13 mouse cellular contexts compared by ENCODE assay signal in genomic region chr6:55579105-55579504, GRCm38 (mm10).
A peak's percentile ranks its signal among the peaks of the same experiment; 100 is the strongest.
DNase-seq lines count a peak whose midpoint lies in the region; ATAC-seq lines count a peak whose summit lies in the region.
"Had no signal": no experiment of that assay in that cellular context is flagged by ENCODE, and none has a peak within 500 bp of the region (broad histone marks: within the 10 kb centered on the region; RNA-seq: fewer than 3 reads in every experiment).

No protein-coding gene starts in this region.

- peak overlapping the region; percentile 44 for H3K4me2 ChIP-seq in forebrain, embryonic 13.5 days
- peak overlapping the region; percentile 7; the same call in 1 of the 2 replicates for H3K4me2 ChIP-seq in midbrain, embryonic 15.5 days
- no peak overlapping the region for H3K4me2 ChIP-seq in liver, embryonic 11.5 days
- no peak overlapping the region for H3K4me2 ChIP-seq in heart, embryonic 11.5 days
- H3K4me2 ChIP-seq: heart, embryonic 15.5 days had no signal

- peak overlapping the region; percentile 91 for H3K27ac ChIP-seq in forebrain, embryonic 13.5 days
- peak overlapping the region; percentile 60 for H3K27ac ChIP-seq in midbrain, embryonic 15.5 days
- H3K27ac ChIP-seq in liver, embryonic 11.5 days (ENCODE audit: low read depth, low read length), result no peak overlapping the region
- H3K27ac ChIP-seq in heart, embryonic 10.5 days, result no peak overlapping the region
- no peak overlapping the region for H3K27ac ChIP-seq in heart, embryonic 11.5 days (ENCODE audit: low read depth, low read length)
- H3K27ac ChIP-seq: heart, embryonic 15.5 days had no signal

- peak; percentile 63 for ATAC-seq in forebrain, embryonic 13.5 days
- peak; percentile 75 for ATAC-seq in midbrain, embryonic 15.5 days (replicated peaks)
- ATAC-seq in liver, embryonic 11.5 days (replicated peaks; ENCODE audit: low FRiP score), result no peak
- ATAC-seq in heart, embryonic 11.5 days (replicated peaks; ENCODE audit: insufficient number of reproducible peaks, low FRiP score, low TSS enrichment), result no peak
- ATAC-seq: intestine, embryonic 16.5 days; liver, postnatal 0 days had no signal

- H3K4me1 ChIP-seq in forebrain, embryonic 13.5 days, result peaks cover 31% of the 10 kb centered on the region
- H3K4me1 ChIP-seq in midbrain, embryonic 15.5 days, result peaks cover 14% of the 10 kb centered on the region
- no peaks in the 10 kb centered on the region for H3K4me1 ChIP-seq in liver, embryonic 11.5 days (replicated peaks; ENCODE audit: control insufficient read depth, insufficient read depth, low read length)
- no peaks in the 10 kb centered on the region for H3K4me1 ChIP-seq in heart, embryonic 10.5 days
- H3K4me1 ChIP-seq in heart, embryonic 11.5 days (ENCODE audit: control insufficient read depth, insufficient read depth, low read length), result no peaks in the 10 kb centered on the region
- H3K4me1 ChIP-seq: heart, embryonic 15.5 days; megakaryocyte, embryonic 14.5 days had no signal

- 29% methylated on average over 5 of the region's 5 CpGs for WGBS in forebrain, embryonic 13.5 days
- WGBS in midbrain, embryonic 15.5 days, result 38% methylated on average over 5 of the region's 5 CpGs
- 58% methylated on average over 5 of the region's 5 CpGs for WGBS in liver, embryonic 11.5 days
- WGBS in heart, embryonic 10.5 days, result 48% methylated on average over 5 of the region's 5 CpGs
- WGBS in heart, embryonic 11.5 days (ENCODE audit: insufficient replicate concordance), result 50% methylated on average over 5 of the region's 5 CpGs

- no peaks in the 10 kb centered on the region for H3K9me3 ChIP-seq in forebrain, embryonic 13.5 days (replicated peaks)
- H3K9me3 ChIP-seq in midbrain, embryonic 15.5 days, result no peaks in the 10 kb centered on the region
- H3K9me3 ChIP-seq in liver, embryonic 11.5 days (ENCODE audit: control insufficient read depth, low read length), result no peaks in the 10 kb centered on the region
- no peaks in the 10 kb centered on the region for H3K9me3 ChIP-seq in heart, embryonic 10.5 days
- H3K9me3 ChIP-seq in heart, embryonic 11.5 days (replicated peaks; ENCODE audit: control insufficient read depth, low read length), result no peaks in the 10 kb centered on the region
- H3K9me3 ChIP-seq: heart, embryonic 15.5 days; megakaryocyte, embryonic 14.5 days had no signal

- no peaks in the 10 kb centered on the region for H3K36me3 ChIP-seq in forebrain, embryonic 13.5 days (ENCODE audit: poor library complexity, severe bottlenecking)
- H3K36me3 ChIP-seq in midbrain, embryonic 15.5 days (replicated peaks), result no peaks in the 10 kb centered on the region
- no peaks in the 10 kb centered on the region for H3K36me3 ChIP-seq in liver, embryonic 11.5 days (ENCODE audit: control insufficient read depth, insufficient read depth, low read length)
- H3K36me3 ChIP-seq in heart, embryonic 10.5 days, result no peaks in the 10 kb centered on the region
- H3K36me3 ChIP-seq in heart, embryonic 11.5 days (ENCODE audit: control insufficient read depth, insufficient read depth, low read length), result no peaks in the 10 kb centered on the region
- H3K36me3 ChIP-seq: heart, embryonic 15.5 days had no signal

- no peak overlapping the region for H3K4me3 ChIP-seq in forebrain, embryonic 13.5 days
- no peak overlapping the region for H3K4me3 ChIP-seq in midbrain, embryonic 15.5 days
- H3K4me3 ChIP-seq in liver, embryonic 11.5 days (ENCODE audit: low read depth, low read length), result no peak overlapping the region
- H3K4me3 ChIP-seq in heart, embryonic 10.5 days, result no peak overlapping the region
- H3K4me3 ChIP-seq in heart, embryonic 11.5 days (ENCODE audit: low read depth, low read length), result no peak overlapping the region
- H3K4me3 ChIP-seq: heart, embryonic 15.5 days; megakaryocyte, embryonic 14.5 days had no signal

- no peak overlapping the region for H3K9ac ChIP-seq in forebrain, embryonic 13.5 days
- H3K9ac ChIP-seq in midbrain, embryonic 15.5 days, result no peak overlapping the region
- H3K9ac ChIP-seq in liver, embryonic 11.5 days (ENCODE audit: low read depth, low read length), result no peak overlapping the region
- no peak overlapping the region for H3K9ac ChIP-seq in heart, embryonic 11.5 days (ENCODE audit: low read depth, low read length)
- H3K9ac ChIP-seq: heart, embryonic 15.5 days; liver, postnatal 0 days had no signal

- DNase-seq in heart, adult 11 months, result peak; percentile 68
- DNase-seq in heart, adult 8-10 months (ENCODE audit: low spot score), result no peak
- peak; percentile 5 for DNase-seq in ZHBTc4 (ENCODE audit: low read depth, low spot score)
- DNase-seq in liver, embryonic 11.5 days (ENCODE audit: low spot score), result no peak
- no peak for DNase-seq in heart, embryonic 10.5 days (ENCODE audit: low spot score)
- DNase-seq: liver, postnatal 0 days; thymus, postnatal 14 days had no signal

- H3K27me3 ChIP-seq in forebrain, embryonic 13.5 days, result no peaks in the 10 kb centered on the region
- H3K27me3 ChIP-seq in midbrain, embryonic 15.5 days (replicated peaks), result no peaks in the 10 kb centered on the region
- H3K27me3 ChIP-seq in liver, embryonic 11.5 days (replicated peaks; ENCODE audit: control insufficient read depth, insufficient read depth, low read length), result no peaks in the 10 kb centered on the region
- no peaks in the 10 kb centered on the region for H3K27me3 ChIP-seq in heart, embryonic 10.5 days (ENCODE audit: insufficient read depth, poor library complexity, severe bottlenecking)
- H3K27me3 ChIP-seq in heart, embryonic 11.5 days (ENCODE audit: control insufficient read depth, insufficient read depth, low read length), result no peaks in the 10 kb centered on the region
- H3K27me3 ChIP-seq: heart, embryonic 15.5 days had no signal

Comparison
In these comparisons a context has a peak if more than half of its experiments do, and no peak if none do; other contexts are left out.
1. DNase-seq: peak in heart, adult 11 months (single experiment) and ZHBTc4 (single experiment); none in heart, adult 8-10 months (single experiment), liver, embryonic 11.5 days (single experiment) and heart, embryonic 10.5 days (single experiment).
2. ATAC-seq: peak in forebrain, embryonic 13.5 days (single experiment) and midbrain, embryonic 15.5 days (single experiment); none in liver, embryonic 11.5 days (single experiment) and heart, embryonic 11.5 days (single experiment).
3. H3K27ac ChIP-seq: peak in forebrain, embryonic 13.5 days (single experiment) and midbrain, embryonic 15.5 days (single experiment); none in liver, embryonic 11.5 days (single experiment), heart, embryonic 10.5 days (single experiment) and heart, embryonic 11.5 days (single experiment).
4. H3K4me2 ChIP-seq: peak in forebrain, embryonic 13.5 days (single experiment) and midbrain, embryonic 15.5 days (single experiment); none in liver, embryonic 11.5 days (single experiment) and heart, embryonic 11.5 days (single experiment).